Mouse (Mus musculus): ENCODE results near the gene Cpt1c. TPM values are rescaled to one million over a fixed set of nuclear protein-coding genes. Genes with fewer than 3 reads are reported as not detected.

Gene Cpt1c
- total RNA-seq, 2 experiments from 2014 or later, result 10.3 to 10.8 TPM

GRCm38 (mm10) chr7:45000539-45001114, 26.0 kb upstream of the Cpt1c start:
- DNase-seq (ENCODE audit: low spot score in 2 of 2), result no peak

GRCm38 (mm10) chr7:44999753-45000152, 25.1 kb upstream of the Cpt1c start:
- DNase-seq (ENCODE audit: low spot score in 2 of 2), result no peak

- DNase-seq (ENCODE audit: low spot score in 2 of 2), result peak in 1 of 2 experiments; percentile 70
Observed at GRCm38 (mm10) chr7:44998501-44998955, 23.9 kb upstream of the Cpt1c start, which contains the start of gene Bcl2l12. Bcl2l12 (minus strand) TSS chr7:44998712.

DNA sequence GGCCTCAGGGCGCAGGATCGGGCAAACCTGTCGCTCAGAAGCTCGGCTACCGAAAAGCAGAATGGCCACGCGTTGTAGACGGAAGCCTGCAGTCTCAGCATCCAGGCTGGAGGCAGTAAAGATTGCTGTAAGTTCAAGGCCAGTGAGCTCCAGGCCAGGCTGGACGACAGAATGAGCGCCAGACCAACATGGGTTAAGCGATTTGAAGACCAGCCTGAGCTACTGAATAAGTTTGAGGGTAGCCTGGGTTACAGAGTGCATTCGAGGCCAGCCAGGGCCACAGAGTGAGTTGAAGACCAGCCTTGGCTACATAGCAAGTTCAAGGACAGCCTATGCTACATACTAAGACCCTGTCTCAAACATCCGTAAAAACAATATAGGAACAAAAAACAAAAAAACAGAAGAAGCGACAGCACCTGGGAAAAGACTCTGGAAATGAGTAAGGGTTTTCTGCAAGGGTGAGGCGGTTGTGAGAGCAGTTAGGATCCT, 23.3 kb upstream of the Cpt1c start:
- DNase-seq (ENCODE audit: low spot score in 2 of 2), result no peak

DNA sequence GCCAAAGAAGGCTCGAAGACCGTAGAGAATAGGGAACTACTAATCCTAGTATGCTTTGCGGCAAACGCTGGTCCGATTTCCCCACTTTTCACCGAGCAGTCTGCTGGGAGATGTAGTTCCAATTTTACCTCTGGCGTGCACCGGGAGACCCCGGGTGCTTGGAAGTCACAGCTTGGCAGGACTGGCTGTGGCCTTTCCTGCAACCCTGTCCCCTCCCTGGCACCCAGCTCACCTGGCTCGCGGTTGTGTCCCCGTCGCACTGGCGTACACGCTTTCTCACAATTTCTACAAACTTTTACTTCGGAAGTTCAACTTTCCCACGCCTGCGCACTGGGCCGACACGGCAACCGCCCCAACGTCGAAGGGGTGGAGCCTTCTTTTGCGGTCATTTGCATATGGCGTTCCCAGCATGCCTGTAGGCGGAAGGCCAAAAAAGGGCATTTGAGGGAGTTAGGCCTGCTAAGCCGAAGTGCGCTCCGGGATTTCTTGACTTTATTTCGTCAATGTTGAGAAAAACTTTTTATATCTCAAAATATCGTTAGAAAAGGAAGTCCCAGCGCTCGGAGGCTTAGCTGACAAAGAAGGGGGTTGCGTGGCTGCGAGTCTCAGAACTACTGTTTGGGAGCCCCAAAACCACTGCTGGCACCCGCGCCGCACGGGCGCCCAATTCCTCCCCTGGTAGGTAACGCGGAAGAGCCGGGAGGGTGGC, 22.7 kb upstream of the Cpt1c start, which contains the start of gene Irf3:
Gene Irf3, plus strand, starts transcription at position 418 of the 709 bp plus-strand sequence.
- peak; percentile 86 to 98 for DNase-seq (ENCODE audit: low spot score in 2 of 2)

DNA sequence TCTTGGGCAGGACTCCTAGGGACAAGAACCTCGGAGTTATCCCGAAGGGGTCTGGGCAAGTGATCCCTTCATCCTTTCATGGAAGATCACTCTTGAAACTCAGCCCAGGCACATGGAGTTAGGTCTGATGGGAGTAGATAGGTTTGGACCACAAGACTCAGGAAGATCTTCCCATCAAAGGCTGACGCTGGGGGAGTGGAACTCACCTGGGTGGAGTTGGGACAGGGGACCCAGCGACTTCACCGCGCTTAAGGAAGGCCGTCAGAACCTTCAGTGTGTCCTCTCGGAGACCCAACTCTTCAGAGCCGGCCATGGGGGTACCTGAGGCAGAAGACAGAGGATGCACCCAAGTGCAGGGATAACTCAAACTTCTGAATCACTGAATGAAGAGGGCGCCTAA, 22.0 kb upstream of the Cpt1c start:
- no peak for DNase-seq (ENCODE audit: low spot score in 2 of 2)

DNA sequence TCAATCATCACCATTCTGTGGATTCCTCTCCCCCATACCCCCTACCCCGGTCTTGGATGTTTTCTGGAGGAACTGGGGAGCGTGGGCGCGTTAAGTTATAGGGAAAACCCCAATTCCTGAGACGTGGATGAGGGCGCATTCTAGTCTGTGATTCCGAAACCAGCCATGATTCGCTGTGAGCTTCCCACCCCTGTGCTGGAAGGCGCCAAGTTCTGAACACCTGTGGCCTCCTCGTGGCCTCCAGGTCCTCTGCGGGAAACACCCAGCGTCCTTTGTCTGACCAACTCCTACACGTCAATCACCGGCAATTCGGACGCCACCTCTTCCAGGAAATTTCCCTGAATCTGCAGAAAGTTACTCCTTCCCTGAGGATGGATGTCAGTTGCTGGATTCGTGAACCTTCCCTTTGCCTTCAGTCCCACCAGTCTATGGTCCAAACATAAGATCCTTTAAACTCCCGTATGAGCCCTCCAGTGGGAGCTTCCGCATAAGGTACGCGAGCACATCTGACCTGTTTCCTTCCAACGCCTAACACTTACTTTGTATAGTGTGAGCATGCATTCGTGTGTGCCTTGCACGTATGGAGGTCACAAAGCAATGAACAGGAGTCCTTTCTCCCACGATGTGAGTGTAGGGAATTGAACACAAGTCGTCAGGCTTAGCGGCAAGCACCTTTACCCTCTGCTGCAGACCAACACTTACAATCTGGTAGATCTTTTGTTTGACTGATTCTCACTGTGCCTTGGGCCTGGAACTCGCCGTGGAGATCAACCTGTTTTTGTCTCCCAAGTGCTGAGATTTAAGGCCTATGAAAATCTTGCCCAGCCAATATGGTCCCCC, 12.4 kb upstream of the Cpt1c start:
- DNase-seq (ENCODE audit: low spot score in 2 of 2), result no peak

DNA sequence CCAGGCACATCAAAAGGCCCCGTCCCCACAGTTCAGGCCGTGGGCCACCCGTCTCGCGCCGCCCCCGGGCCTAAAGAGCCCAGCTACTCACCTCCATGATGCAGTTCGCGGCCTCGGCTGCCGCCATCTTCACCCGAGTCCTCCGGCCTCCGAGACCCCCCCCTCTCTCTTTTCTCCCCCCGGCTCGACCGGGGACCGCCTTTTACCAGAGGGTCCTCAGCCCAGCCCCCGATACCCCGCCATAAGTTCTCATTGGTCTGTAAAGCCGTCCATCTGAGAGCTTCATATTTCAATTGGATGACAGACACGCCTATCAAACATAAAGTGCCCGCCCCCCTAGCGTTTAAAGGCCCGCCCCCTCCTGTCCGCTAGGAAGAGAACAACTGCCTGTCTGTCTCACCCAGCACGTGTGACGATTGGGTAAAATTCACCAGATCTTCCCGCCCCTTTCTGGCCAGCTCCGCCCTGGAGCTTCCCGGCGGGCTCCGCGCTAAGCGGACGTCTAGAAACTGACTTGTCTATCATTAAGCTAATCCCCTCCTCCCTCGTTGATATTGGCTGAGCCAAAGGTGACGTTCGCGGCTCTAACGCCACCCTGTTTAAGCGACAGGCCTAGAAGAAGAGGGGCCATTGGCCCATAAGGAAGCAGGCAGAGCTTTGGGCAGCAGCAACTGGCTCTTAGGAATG, 11.7 kb upstream of the Cpt1c start, which contains the start of gene Prmt1:
Gene Prmt1, minus strand, starts transcription at position 377 of the 687 bp plus-strand sequence.
- peak; percentile 81 to 94 for DNase-seq (ENCODE audit: low spot score in 2 of 2)

DNA sequence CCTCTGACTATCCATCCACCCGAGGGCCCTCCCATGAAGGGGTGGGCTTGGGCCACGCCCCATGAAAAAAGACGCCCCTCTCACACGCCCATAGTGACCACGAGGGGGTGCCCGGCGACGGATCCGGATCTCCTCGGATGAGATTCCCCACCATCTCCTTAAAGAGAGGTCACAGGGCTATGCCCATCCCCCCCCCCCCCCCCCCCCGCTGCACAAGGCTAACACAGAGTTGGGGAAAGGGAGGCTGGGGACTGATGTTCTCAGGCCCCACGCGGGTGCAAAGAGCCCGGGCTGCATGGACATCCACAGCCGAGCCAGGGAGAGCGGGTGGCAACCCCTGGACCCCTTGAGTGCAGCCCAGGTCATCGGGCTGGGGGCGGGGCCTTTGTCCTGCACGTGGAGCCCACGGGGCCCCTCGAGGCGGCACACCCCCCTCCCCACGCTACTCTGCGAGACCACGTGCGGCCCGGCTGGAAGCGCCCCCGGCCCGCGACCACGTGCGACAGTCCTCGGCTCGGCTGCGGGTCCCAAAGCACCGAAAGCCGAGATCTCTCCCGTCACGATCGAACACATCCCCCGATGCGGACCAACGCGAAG, 11.0 kb upstream of the Cpt1c start:
- DNase-seq (ENCODE audit: low spot score in 2 of 2), result peak; percentile 76 to 83

GRCm38 (mm10) chr7:44984833-44985164, 10.1 kb upstream of the Cpt1c start:
- no peak for DNase-seq (ENCODE audit: low spot score in 2 of 2)

GRCm38 (mm10) chr7:44983944-44984832, 9.5 kb upstream of the Cpt1c start:
- DNase-seq (ENCODE audit: low spot score in 2 of 2), result no peak

GRCm38 (mm10) chr7:44983085-44983484, 8.4 kb upstream of the Cpt1c start:
- DNase-seq (ENCODE audit: low spot score in 2 of 2), result peak; percentile 78 to 87

DNA sequence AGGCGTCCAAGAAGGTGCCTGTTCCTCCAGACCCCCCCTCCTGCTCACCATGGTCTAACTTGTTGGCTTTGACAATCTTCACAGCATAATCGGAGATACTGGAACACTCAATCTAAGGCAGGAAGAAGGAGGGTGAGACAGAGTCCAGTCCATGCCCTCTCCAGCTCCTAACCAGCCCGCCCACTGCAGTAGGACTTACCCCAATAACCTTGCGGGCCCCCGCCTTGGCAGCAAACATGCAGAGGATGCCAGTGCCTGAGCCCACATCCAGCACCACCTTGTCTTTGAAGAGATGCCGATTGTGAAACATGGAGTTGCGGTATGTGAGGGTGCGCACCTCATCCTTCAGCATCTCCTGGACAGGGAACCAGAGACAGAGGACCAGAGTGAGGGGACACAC, 6.9 kb upstream of the Cpt1c start:
- DNase-seq (ENCODE audit: low spot score in 2 of 2), result no peak

- no peak for DNase-seq (ENCODE audit: low spot score in 2 of 2)
Observed at GRCm38 (mm10) chr7:44978300-44978699, 3.6 kb upstream of the Cpt1c start.

DNA sequence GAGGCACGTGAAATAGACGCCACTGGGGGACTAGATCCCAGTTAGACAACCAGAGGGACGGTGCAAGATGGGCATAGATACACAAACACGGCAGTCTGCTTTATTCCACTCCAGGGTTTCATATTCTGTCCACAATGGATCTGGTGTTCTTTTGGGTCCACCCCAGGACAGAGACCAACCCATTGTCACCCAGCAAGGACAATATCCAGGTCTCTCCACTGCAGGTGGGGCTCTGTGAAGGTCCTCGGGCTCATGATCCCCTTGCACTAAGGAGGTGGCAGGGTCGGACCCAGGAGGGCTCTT, 417 bp upstream of the Cpt1c start:
- DNase-seq (ENCODE audit: low spot score in 2 of 2), result no peak

- no peak for DNase-seq (ENCODE audit: low spot score in 2 of 2)
Observed at GRCm38 (mm10) chr7:44973415-44974130, 1.1 kb downstream of the Cpt1c start.

GRCm38 (mm10) chr7:44971142-44971541, 3.5 kb downstream of the Cpt1c start:
- no peak for DNase-seq (ENCODE audit: low spot score in 2 of 2)

DNA sequence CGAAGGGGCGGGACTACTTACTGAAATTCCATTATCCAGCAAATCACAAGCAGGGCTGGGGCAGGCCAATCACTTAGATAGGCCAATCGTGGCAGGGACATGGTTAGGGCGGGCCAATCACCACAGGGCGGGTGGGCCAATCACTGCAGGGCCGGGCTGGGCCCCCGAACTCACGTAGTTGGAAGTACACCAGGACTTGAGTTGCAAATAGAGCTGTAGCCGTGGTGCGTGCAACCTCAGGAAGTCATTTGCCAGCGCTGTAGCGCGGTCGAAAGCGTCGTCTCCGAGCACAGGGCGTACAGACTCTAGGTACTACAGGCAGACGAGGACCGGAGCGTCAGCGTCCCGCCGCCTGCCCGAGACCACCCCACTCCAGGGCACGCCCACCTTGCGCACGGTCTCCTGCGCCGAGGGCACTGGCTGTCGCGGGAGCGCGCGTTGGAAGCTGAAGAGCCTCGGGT, 4.4 kb downstream of the Cpt1c start:
- peak; percentile 62 to 86 for DNase-seq (ENCODE audit: low spot score in 2 of 2)

GRCm38 (mm10) chr7:44966638-44967037, 8.0 kb downstream of the Cpt1c start:
- DNase-seq (ENCODE audit: low spot score in 2 of 2), result no peak
